Mouse (Mus musculus): ENCODE results near the gene Epn2. TPM values are rescaled to one million over a fixed set of nuclear protein-coding genes. Genes with fewer than 3 reads are reported as not detected.
A peak's percentile ranks its signal among the peaks of the same experiment; 100 is the strongest.

Epn2 gene
- polyA plus RNA-seq, 1 experiment from 2014 or later: 5.2 TPM

DNA sequence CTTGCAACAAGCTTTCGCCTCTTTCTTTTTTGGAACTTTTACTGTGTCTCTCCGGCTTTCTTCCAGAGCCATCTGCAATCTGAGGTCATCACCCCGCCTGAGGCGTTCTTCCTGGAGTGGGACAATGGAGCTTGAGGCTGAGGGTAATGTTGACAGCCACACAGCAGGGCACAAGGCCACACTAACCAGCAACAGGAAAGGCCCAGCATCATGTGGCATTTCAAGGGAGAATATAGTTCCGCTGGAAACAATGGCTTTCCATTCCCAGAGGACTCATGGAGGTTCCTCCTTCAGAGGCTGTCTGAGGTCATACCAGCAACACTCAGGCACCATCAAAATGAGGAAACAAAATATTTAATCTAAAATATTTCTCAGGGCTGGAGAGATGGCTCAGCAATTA is 45.9 kb downstream of the Epn2 start:
- Histone ChIP-seq H3K9me3 (replicated peaks) (no peaks in the 10 kb centered on the region), H3K4me2 (no peak overlapping the region), H3K4me3 (no peak overlapping the region), H3K36me3 (no peaks in the 10 kb centered on the region), H3K9ac (no peak overlapping the region), H3K27ac (no peak overlapping the region), H3K27me3 (replicated peaks) (0 out of 2 replicates have a peak, but pooled peaks cover 6% of the 10 kb centered on the region), H3K4me1 (0 out of 2 replicates have a peak, but pooled peaks cover 3% of the 10 kb centered on the region)
- no peak for ATAC-seq
- WGBS (ENCODE audit: insufficient replicate concordance): 41% methylated on average over 5 of the region's 5 CpGs

GRCm38 (mm10) chr11:61532820-61533219 is 46.7 kb downstream of the Epn2 start:
- ATAC-seq: no peak
- WGBS (ENCODE audit: insufficient replicate concordance): 76% methylated on average over 2 of the region's 2 CpGs
- H3K36me3 ChIP-seq: no peaks in the 10 kb centered on the region
- no peak overlapping the region for H3K4me3 ChIP-seq
- H3K4me1 ChIP-seq: 0 out of 2 replicates have a peak, but pooled peaks cover 3% of the 10 kb centered on the region
- H3K27me3 ChIP-seq (replicated peaks): 0 out of 2 replicates have a peak, but pooled peaks cover 6% of the 10 kb centered on the region
- H3K9me3 ChIP-seq (replicated peaks): no peaks in the 10 kb centered on the region
- no peak overlapping the region for H3K9ac ChIP-seq
- no peak overlapping the region for H3K4me2 ChIP-seq
- no peak overlapping the region for H3K27ac ChIP-seq

DNA sequence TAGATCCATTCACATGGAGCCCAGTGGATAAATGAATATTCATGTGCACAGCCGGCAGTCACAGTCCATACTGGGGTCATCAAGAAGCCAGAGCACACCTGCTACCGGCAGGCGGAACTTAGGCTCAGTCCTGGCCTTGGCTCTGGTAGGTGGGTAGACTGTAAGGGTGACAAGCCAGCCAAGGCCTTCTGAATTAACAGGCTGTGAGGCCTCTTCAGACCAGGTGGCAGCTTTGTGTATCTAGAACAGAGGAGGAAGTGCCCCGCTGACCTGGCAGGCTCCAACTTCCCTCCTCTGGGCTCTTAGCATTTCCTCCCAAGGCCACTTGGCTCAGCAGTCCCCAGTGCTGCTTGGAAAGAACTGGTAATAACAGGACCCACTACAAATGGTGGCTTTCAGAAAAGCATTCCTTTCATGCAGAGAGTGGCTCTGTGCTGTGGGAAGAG is 50.2 kb downstream of the Epn2 start:
- Histone ChIP-seq H3K27me3 (replicated peaks) (no peaks in the 10 kb centered on the region), H3K36me3 (no peaks in the 10 kb centered on the region), H3K4me1 (0 out of 2 replicates have a peak, but pooled peaks cover 3% of the 10 kb centered on the region), H3K27ac (no peak overlapping the region), H3K4me2 (no peak overlapping the region), H3K9ac (no peak overlapping the region), H3K4me3 (no peak overlapping the region), H3K9me3 (replicated peaks) (no peaks in the 10 kb centered on the region)
- WGBS (ENCODE audit: insufficient replicate concordance): 53% methylated on average over 4 of the region's 4 CpGs
- no peak for ATAC-seq

GRCm38 (mm10) chr11:61526872-61527271 is 52.6 kb downstream of the Epn2 start:
- Histone ChIP-seq H3K4me2 (no peak overlapping the region), H3K4me3 (no peak overlapping the region), H3K27ac (no peak overlapping the region), H3K36me3 (peaks cover 5% of the 10 kb centered on the region; the same call in 1 of the 2 replicates), H3K9ac (no peak overlapping the region), H3K4me1 (0 out of 2 replicates have a peak, but pooled peaks cover 3% of the 10 kb centered on the region), H3K9me3 (replicated peaks) (no peaks in the 10 kb centered on the region), H3K27me3 (replicated peaks) (no peaks in the 10 kb centered on the region)
- WGBS (ENCODE audit: insufficient replicate concordance): 61% methylated on average over 1 of the region's 1 CpGs
- no peak for ATAC-seq

DNA sequence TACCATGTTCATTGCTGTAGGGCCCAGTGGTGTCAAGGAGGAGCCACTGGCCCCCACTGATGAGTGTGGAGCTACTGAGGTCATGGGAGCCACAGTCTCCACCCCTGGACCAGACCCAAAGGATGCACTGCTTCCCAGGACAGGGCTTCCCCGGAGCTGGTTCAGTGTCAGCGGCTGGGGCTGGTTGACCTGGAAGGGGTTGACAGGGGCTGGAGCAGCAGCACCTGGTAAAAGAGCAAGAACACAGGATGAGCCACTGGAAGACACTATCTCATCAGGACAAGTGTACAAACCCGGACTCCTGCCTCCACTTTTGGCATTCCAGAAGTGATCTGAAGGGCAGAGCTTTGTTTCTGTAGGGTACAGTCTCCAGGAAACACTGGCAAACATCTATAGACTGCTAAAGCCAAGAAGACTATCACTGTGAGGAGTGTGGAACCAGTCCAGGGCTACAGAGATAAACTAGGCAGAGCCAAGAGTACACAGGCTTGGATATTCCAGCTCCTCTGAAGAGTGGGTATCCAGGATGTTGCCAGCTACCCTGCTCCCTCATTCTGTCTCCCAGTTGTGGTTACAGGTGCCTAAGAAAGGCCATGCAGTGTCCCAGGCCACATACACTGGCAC is 59.9 kb downstream of the Epn2 start:
- ATAC-seq: no peak
- no peaks in the 10 kb centered on the region for H3K27me3 ChIP-seq (replicated peaks)
- WGBS (ENCODE audit: insufficient replicate concordance): 78% methylated on average over 3 of the region's 3 CpGs
- peaks cover 14% of the 10 kb centered on the region; the same call in 1 of the 2 replicates for H3K36me3 ChIP-seq
- H3K9me3 ChIP-seq (replicated peaks): no peaks in the 10 kb centered on the region
- no peak overlapping the region for H3K9ac ChIP-seq
- no peaks in the 10 kb centered on the region for H3K4me1 ChIP-seq
- H3K4me2 ChIP-seq: no peak overlapping the region
- no peak overlapping the region for H3K4me3 ChIP-seq
- H3K27ac ChIP-seq: no peak overlapping the region

DNA sequence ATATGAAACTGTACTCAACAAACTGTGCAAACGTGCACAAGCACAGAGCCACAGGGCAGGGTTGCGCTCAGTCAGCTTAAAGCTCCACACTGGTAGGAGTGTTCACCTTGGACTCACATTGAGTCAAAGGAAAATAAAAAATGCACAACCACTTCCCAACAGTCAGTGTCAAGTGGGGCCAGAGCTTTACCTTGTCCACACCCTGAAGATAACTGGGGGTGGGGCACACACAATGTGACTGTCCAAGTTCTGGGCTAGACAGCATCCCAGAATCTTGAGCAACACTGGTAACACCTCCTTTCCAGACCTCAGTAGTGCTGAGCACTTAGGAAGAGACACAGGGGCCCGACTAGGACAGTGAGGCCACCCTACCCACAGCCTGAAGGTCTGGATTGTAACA is 60.6 kb downstream of the Epn2 start:
- WGBS (ENCODE audit: insufficient replicate concordance): 75% methylated on average over 3 of the region's 3 CpGs
- Histone ChIP-seq H3K4me3 (no peak overlapping the region), H3K9ac (no peak overlapping the region), H3K27ac (no peak overlapping the region), H3K9me3 (replicated peaks) (no peaks in the 10 kb centered on the region), H3K36me3 (peaks cover 14% of the 10 kb centered on the region; the same call in 1 of the 2 replicates), H3K4me2 (no peak overlapping the region), H3K4me1 (no peaks in the 10 kb centered on the region), H3K27me3 (replicated peaks) (no peaks in the 10 kb centered on the region)
- ATAC-seq: no peak

DNA sequence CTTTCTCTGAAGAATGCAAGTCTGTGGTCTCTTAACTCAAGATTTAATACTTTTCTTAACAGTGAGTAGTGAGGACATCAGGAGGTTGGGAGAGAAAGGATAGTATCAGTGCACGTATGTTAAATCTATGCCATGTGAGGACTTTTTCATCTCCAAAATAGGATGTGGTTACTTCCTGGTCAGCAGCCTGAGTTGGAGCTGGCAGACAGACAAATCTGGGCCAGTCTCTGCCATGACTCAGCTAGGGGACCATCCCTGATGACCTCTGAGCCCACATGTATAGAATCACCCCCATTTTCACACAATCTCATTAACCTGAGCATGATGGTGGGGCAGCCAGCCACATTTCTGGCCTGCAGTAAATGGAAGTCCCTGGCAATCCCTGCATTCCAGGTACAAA is 61.5 kb downstream of the Epn2 start:
- 59% methylated on average over 1 of the region's 1 CpGs for WGBS (ENCODE audit: insufficient replicate concordance)
- ATAC-seq: no peak

DNA sequence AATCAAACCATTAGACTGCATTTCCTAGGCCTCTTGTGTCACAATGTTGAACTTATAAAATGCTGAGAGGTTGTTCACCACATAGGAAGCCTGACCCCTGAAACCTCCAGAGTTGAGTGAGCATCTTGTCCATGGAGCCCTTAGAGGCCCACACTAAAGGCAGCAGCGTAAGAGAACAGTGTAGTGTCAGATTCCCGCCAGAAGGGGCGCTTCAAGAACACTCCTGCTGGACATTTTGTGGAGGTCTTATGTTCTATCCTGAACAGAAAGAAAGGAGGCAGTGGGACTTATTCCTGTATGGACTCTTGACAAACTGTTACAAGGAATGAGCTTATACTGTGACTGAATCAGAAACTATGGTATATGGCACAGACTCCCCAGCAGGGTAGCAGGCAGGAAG is 64.5 kb downstream of the Epn2 start:
- Histone ChIP-seq H3K9me3 (replicated peaks) (no peaks in the 10 kb centered on the region), H3K27me3 (replicated peaks) (no peaks in the 10 kb centered on the region), H3K4me3 (no peak overlapping the region), H3K4me2 (no peak overlapping the region), H3K27ac (no peak overlapping the region), H3K4me1 (no peaks in the 10 kb centered on the region), H3K9ac (no peak overlapping the region), H3K36me3 (peaks cover 9% of the 10 kb centered on the region; the same call in 1 of the 2 replicates)
- no peak for ATAC-seq
- 32% methylated on average over 3 of the region's 3 CpGs for WGBS (ENCODE audit: insufficient replicate concordance)

More for the DNA sequence above, 61.5 kb downstream of the Epn2 start:
- no peak overlapping the region for H3K4me2 ChIP-seq
- H3K9me3 ChIP-seq (replicated peaks): no peaks in the 10 kb centered on the region
- H3K27ac ChIP-seq: no peak overlapping the region
- H3K4me3 ChIP-seq: no peak overlapping the region
- no peaks in the 10 kb centered on the region for H3K27me3 ChIP-seq (replicated peaks)
- H3K36me3 ChIP-seq: peaks cover 14% of the 10 kb centered on the region; the same call in 1 of the 2 replicates
- no peak overlapping the region for H3K9ac ChIP-seq
- no peaks in the 10 kb centered on the region for H3K4me1 ChIP-seq

GRCm38 (mm10) chr11:61504713-61505257 is 74.7 kb downstream of the Epn2 start, which contains the start of gene B9d1:
Gene B9d1 (plus strand): TSS chr11:61505144.
- peak within 1 kb of the TSS; percentile 76 for H3K4me2 ChIP-seq
- H3K9ac ChIP-seq: peak within 1 kb of the TSS; percentile 43
- no peak within 1 kb of the TSS for H3K27ac ChIP-seq
- no peaks in the 10 kb centered on the region for H3K9me3 ChIP-seq (replicated peaks)
- no peaks in the 10 kb centered on the region for H3K36me3 ChIP-seq
- H3K4me1 ChIP-seq: peaks cover 11% of the 10 kb centered on the region
- ATAC-seq: peak; percentile 84
- 0 out of 2 replicates have a peak, but pooled peaks cover 3% of the 10 kb centered on the region for H3K27me3 ChIP-seq (replicated peaks)
- peak within 1 kb of the TSS; percentile 55 for H3K4me3 ChIP-seq
- 1% methylated on average over 39 of the region's 39 CpGs for WGBS (ENCODE audit: insufficient replicate concordance)

DNA sequence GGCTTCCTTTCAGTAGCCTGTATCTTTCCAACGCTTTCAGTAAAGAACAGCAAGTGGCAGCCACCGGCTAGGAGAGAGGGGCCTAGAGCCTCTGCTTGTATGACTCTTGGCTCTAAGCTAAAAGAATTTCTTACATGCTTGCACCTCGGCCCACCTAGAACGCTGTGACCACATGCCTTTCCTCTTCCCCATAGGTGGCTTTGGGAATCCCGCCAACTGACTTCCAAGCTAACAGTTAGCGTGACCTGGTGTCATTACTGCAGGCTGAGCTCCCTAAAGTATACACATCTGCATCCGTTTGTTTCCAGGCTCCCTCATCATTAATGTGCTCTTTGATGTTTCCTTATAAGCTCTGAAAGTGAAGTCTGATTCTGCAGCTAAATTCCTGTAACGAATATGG is 75.6 kb downstream of the Epn2 start:
- Histone ChIP-seq H3K9ac (no peak overlapping the region), H3K27ac (no peak overlapping the region), H3K4me3 (no peak overlapping the region), H3K4me1 (peaks cover 13% of the 10 kb centered on the region), H3K4me2 (no peak overlapping the region), H3K36me3 (no peaks in the 10 kb centered on the region), H3K9me3 (replicated peaks) (no peaks in the 10 kb centered on the region), H3K27me3 (replicated peaks) (0 out of 2 replicates have a peak, but pooled peaks cover 3% of the 10 kb centered on the region)
- ATAC-seq: no peak
- WGBS (ENCODE audit: insufficient replicate concordance): 58% methylated on average over 8 of the region's 8 CpGs

DNA sequence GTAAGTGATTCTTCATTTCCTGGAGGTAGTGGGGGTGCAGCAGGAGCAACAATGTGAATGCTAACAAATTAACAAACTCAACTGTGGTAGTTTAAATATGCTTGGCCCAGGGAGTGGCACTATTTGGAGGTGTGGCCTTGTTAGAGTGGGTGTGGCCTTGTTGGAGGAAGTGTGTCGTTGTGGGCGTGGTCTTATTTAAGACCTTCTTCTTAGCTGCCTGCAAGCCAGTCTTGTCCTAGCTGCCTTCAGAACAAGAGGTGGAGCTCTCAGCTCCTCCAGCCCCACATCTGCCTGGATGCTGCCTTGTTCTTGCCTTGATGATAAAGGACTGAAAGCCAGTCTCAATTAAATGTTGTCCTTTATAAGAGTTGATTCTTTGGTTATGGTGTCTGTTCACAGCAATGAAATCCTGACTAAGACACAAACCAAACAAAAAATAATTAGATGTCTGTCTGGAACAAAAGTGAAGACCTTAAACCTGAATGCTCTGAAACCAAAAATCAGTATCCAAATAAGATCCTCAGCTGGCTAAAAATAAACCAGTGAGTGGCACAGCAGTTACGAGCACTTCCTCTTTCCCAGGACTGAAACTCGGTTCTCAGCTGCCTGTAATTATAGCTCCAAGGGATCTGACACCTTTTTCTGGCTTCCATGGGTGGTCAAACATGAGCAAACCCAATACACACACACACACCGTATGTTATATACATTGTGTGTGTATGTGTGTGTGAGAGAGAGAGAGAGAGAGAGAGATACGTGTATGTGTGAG is 80.6 kb downstream of the Epn2 start:
- 37% methylated on average over 6 of the region's 6 CpGs for WGBS (ENCODE audit: insufficient replicate concordance)
- Histone ChIP-seq H3K4me3 (no peak overlapping the region), H3K27ac (no peak overlapping the region), H3K27me3 (replicated peaks) (0 out of 2 replicates have a peak, but pooled peaks cover under 1% of the 10 kb centered on the region), H3K36me3 (no peaks in the 10 kb centered on the region), H3K9me3 (replicated peaks) (no peaks in the 10 kb centered on the region), H3K4me1 (peaks cover 17% of the 10 kb centered on the region), H3K4me2 (no peak overlapping the region), H3K9ac (no peak overlapping the region)
- no peak for ATAC-seq

DNA sequence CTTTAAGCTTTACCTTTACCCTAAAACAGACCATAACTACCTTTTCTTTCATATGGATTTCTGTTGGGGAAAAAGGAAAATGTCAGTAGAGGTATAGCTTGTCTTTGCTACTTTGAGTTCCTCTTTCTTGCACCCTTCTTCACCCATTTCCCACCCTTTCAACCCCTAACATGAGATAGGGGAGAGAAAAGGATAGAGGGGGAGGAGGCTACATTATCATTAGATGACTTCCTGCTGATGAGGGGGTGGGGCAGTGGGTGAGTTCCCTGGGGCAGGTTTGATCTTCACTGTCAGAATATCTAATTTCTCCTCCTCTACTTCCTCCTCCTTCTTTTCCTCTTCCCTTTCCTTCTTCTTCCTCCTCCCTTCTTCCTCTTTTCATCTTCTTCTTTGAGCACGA is 82.0 kb downstream of the Epn2 start:
- Histone ChIP-seq H3K9ac (no peak overlapping the region), H3K27me3 (replicated peaks) (no peaks in the 10 kb centered on the region), H3K9me3 (replicated peaks) (no peaks in the 10 kb centered on the region), H3K4me3 (no peak overlapping the region), H3K4me2 (no peak overlapping the region), H3K27ac (no peak overlapping the region), H3K36me3 (peaks cover 3% of the 10 kb centered on the region; the same call in 1 of the 2 replicates), H3K4me1 (peaks cover 28% of the 10 kb centered on the region)
- ATAC-seq: no peak
- WGBS (ENCODE audit: insufficient replicate concordance): 12% methylated on average over 1 of the region's 1 CpGs

All from liver, embryonic 12.5 days (tissue).